Mouse (Mus musculus): ENCODE measurements around the gene Trmt1. TPM values are rescaled to one million over a fixed set of nuclear protein-coding genes. Genes with fewer than 3 reads are reported as not detected.

Trmt1 gene
- polyA plus RNA-seq, 1 experiment from 2014 or later: 56.1 TPM

GRCm38 (mm10) chr8:84640617-84641294 is 45.4 kb upstream of the Trmt1 start:
- Histone ChIP-seq H3K9ac (ENCODE audit: low read depth, low read length) (no peak overlapping the region), H3K27me3 (ENCODE audit: insufficient read depth, low read length) (no peaks in the 10 kb centered on the region), H3K4me1 (replicated peaks; ENCODE audit: insufficient read depth, low read length) (no peaks in the 10 kb centered on the region), H3K4me3 (replicated peaks; ENCODE audit: low read depth, low read length) (no peak overlapping the region), H3K9me3 (replicated peaks; ENCODE audit: low read length) (no peaks in the 10 kb centered on the region), H3K4me2 (ENCODE audit: low read length) (no peak overlapping the region), H3K36me3 (ENCODE audit: insufficient read depth, low read length) (no peaks in the 10 kb centered on the region), H3K27ac (no peak overlapping the region)
- DNase-seq (ENCODE audit: low spot score) (no peak), ATAC-seq (replicated peaks; ENCODE audit: low FRiP score, low read depth) (no peak)
- WGBS: 76% methylated on average over 7 of the region's 7 CpGs
- TF ChIP-seq CTCF (IDR thresholded peaks at IDR 0.05; ENCODE audit: low read depth): no peak

- no peak overlapping the region for H3K4me3 ChIP-seq (replicated peaks; ENCODE audit: low read depth, low read length)
- no peak overlapping the region for H3K4me2 ChIP-seq (ENCODE audit: low read length)
- no peak overlapping the region for H3K9ac ChIP-seq (ENCODE audit: low read depth, low read length)
- no peaks in the 10 kb centered on the region for H3K9me3 ChIP-seq (replicated peaks; ENCODE audit: low read length)
- 48% methylated on average over 1 of the region's 1 CpGs for WGBS
- no peaks in the 10 kb centered on the region for H3K27me3 ChIP-seq (ENCODE audit: insufficient read depth, low read length)
- no peak for ATAC-seq (replicated peaks; ENCODE audit: low FRiP score, low read depth)
- no peak overlapping the region for H3K27ac ChIP-seq
- no peaks in the 10 kb centered on the region for H3K36me3 ChIP-seq (ENCODE audit: insufficient read depth, low read length)
- no peaks in the 10 kb centered on the region for H3K4me1 ChIP-seq (replicated peaks; ENCODE audit: insufficient read depth, low read length)
- peak; percentile 32; the same call in 1 of the 2 replicates for TF ChIP-seq CTCF (IDR thresholded peaks at IDR 0.05; ENCODE audit: low read depth)
- DNase-seq (ENCODE audit: low spot score): no peak
These were observed 44.3 kb upstream of the Trmt1 start for GRCm38 (mm10) chr8:84641578-84642361.

GRCm38 (mm10) chr8:84643019-84643418 is 43.1 kb upstream of the Trmt1 start:
- H3K27me3 ChIP-seq (ENCODE audit: insufficient read depth, low read length): no peaks in the 10 kb centered on the region
- no peak overlapping the region for H3K27ac ChIP-seq
- 72% methylated on average over 5 of the region's 5 CpGs for WGBS
- peaks cover 5% of the 10 kb centered on the region for H3K4me1 ChIP-seq (replicated peaks; ENCODE audit: insufficient read depth, low read length)
- no peak overlapping the region for H3K9ac ChIP-seq (ENCODE audit: low read depth, low read length)
- ATAC-seq (replicated peaks; ENCODE audit: low FRiP score, low read depth) (no peak), DNase-seq (ENCODE audit: low spot score) (no peak)
- TF ChIP-seq CTCF (IDR thresholded peaks at IDR 0.05; ENCODE audit: low read depth): no peak
- no peak overlapping the region for H3K4me2 ChIP-seq (ENCODE audit: low read length)
- H3K9me3 ChIP-seq (replicated peaks; ENCODE audit: low read length): no peaks in the 10 kb centered on the region
- no peaks in the 10 kb centered on the region for H3K36me3 ChIP-seq (ENCODE audit: insufficient read depth, low read length)
- no peak overlapping the region for H3K4me3 ChIP-seq (replicated peaks; ENCODE audit: low read depth, low read length)

- Histone ChIP-seq H3K27me3 (ENCODE audit: insufficient read depth, low read length) (no peaks in the 10 kb centered on the region), H3K4me1 (replicated peaks; ENCODE audit: insufficient read depth, low read length) (peaks cover 5% of the 10 kb centered on the region), H3K27ac (no peak overlapping the region), H3K9me3 (replicated peaks; ENCODE audit: low read length) (no peaks in the 10 kb centered on the region), H3K4me3 (replicated peaks; ENCODE audit: low read depth, low read length) (no peak overlapping the region), H3K4me2 (ENCODE audit: low read length) (no peak overlapping the region; the same call in 1 of the 2 replicates), H3K36me3 (ENCODE audit: insufficient read depth, low read length) (no peaks in the 10 kb centered on the region), H3K9ac (ENCODE audit: low read depth, low read length) (no peak overlapping the region)
- peak; percentile 10; the same call in 1 of the 2 replicates for TF ChIP-seq CTCF (IDR thresholded peaks at IDR 0.05; ENCODE audit: low read depth)
- DNase-seq (ENCODE audit: low spot score): peak; percentile 25
- ATAC-seq (replicated peaks; ENCODE audit: low FRiP score, low read depth): no peak
- WGBS: 55% methylated on average over 6 of the region's 6 CpGs
These were observed 39.3 kb upstream of the Trmt1 start for GRCm38 (mm10) chr8:84646800-84647199.

- Histone ChIP-seq H3K36me3 (ENCODE audit: insufficient read depth, low read length) (no peaks in the 10 kb centered on the region), H3K27me3 (ENCODE audit: insufficient read depth, low read length) (no peaks in the 10 kb centered on the region), H3K4me1 (replicated peaks; ENCODE audit: insufficient read depth, low read length) (peaks cover 5% of the 10 kb centered on the region), H3K4me3 (replicated peaks; ENCODE audit: low read depth, low read length) (no peak overlapping the region), H3K27ac (no peak overlapping the region), H3K9me3 (replicated peaks; ENCODE audit: low read length) (no peaks in the 10 kb centered on the region), H3K4me2 (ENCODE audit: low read length) (peak overlapping the region; percentile 44), H3K9ac (ENCODE audit: low read depth, low read length) (no peak overlapping the region)
- ATAC-seq (replicated peaks; ENCODE audit: low FRiP score, low read depth): peak; percentile 65
- TF ChIP-seq CTCF (IDR thresholded peaks at IDR 0.05; ENCODE audit: low read depth): peak; percentile 25; the same call in 1 of the 2 replicates
- peak; percentile 51 for DNase-seq (ENCODE audit: low spot score)
- 6% methylated on average over 14 of the region's 14 CpGs for WGBS
These were observed 38.6 kb upstream of the Trmt1 start for GRCm38 (mm10) chr8:84647461-84647901.

- peak; percentile 20; the same call in 1 of the 2 replicates for ATAC-seq (replicated peaks; ENCODE audit: low FRiP score, low read depth)
- TF ChIP-seq CTCF (IDR thresholded peaks at IDR 0.05; ENCODE audit: low read depth): no peak
- no peaks in the 10 kb centered on the region for H3K9me3 ChIP-seq (replicated peaks; ENCODE audit: low read length)
These were observed 35.9 kb upstream of the Trmt1 start for GRCm38 (mm10) chr8:84650213-84650612.

More at GRCm38 (mm10) chr8:84650213-84650612, 35.9 kb upstream of the Trmt1 start:
- Histone ChIP-seq H3K27me3 (ENCODE audit: insufficient read depth, low read length) (no peaks in the 10 kb centered on the region), H3K4me2 (ENCODE audit: low read length) (no peak overlapping the region), H3K4me1 (replicated peaks; ENCODE audit: insufficient read depth, low read length) (peaks cover 6% of the 10 kb centered on the region), H3K4me3 (replicated peaks; ENCODE audit: low read depth, low read length) (no peak overlapping the region), H3K9ac (ENCODE audit: low read depth, low read length) (no peak overlapping the region), H3K27ac (no peak overlapping the region), H3K36me3 (ENCODE audit: insufficient read depth, low read length) (no peaks in the 10 kb centered on the region)
- no peak for DNase-seq (ENCODE audit: low spot score)
- 62% methylated on average over 3 of the region's 3 CpGs for WGBS
